Mouse (Mus musculus) left cerebral cortex, postnatal 4 days (tissue): Measurements from ENCODE around the gene Marcksl1. TPM values are rescaled to one million over a fixed set of nuclear protein-coding genes. Genes with fewer than 3 reads are reported as not detected.
"Not testable (repeated sequence)": the region's sequence is repeated elsewhere in the genome, so short reads cannot be mapped to it uniquely, and the experiment has no call there.

Experiments
- DNase-seq: peaks from one replicate; pipeline ENCODE4 v3.0.0-alpha.2; 2022
- intact Hi-C: fragments of 180-260 bp; cut with DNase I; formaldehyde crosslinking; loops from one replicate; pipeline ENCODE4 v1.15.1; 2025
- total RNA-seq, 2 experiments: library from RNA; stranded (reverse); gene quantifications; 2 replicates each; pipeline ENCODE4 v1.2.3; 2021

Marcksl1 gene
- total RNA-seq, 2 experiments from 2014 or later: 1,277 to 1,311 TPM

DNA sequence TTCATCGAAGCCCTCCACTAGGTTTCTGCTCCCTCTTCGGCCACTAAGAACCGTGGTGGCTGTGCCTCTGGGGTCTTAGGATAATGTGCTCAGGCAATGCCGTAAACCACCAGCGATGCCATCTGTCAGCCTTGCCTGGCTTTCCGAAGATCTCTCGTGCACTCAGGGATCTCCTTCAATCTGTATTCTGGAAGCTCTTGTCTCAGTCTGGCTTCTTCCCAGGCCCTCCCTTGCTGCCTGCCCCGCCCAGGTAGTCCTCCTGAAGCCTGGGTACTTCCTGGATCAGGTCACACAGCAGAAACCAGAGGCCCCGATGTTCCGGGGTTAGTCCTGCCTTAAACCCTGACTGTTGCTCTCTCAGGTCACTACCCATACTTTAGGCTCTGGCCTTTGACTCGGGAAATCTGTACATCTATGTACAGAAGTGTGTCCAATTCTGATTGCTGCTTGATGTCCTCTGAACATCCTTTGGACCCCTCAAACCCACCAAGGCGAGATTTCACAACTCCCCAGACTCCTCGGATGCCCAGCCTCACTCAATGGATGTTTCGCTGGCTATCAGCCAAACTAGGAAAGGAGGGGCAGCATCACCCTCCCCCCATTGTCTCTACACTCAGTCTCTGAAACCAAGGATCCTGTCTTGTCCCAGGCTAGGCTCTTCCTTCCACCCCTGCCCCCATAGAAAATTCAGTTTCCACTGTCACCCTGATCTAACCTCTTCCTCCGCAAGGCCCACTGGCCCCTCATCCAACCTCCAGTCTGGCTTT lies 4.4 kb upstream of the Marcksl1 start:
- DNase-seq: peak; percentile 53
- intact Hi-C loops: no loop called here

DNA sequence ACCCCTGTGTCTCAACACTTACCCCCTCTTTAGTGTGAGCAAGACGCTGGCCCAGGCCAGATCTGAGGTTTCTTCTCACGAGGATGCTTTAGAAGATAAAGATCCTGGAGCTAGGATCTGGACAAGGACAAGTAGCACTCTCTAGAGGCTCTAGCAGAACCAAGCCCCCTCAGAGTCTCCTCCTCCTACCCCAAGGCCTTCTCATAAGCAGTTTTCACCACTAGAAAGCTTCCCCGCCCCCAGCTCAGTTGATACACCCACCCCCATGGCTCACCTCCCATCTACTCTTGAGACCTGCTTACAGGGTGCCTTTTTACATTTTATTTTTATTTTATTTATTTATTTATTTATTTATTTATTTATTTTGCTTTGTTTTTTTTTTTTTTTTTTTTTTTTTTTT lies 3.7 kb upstream of the Marcksl1 start:
- no peak for DNase-seq
- intact Hi-C loops: loop anchor here (10.0 kb wide), 1 partner anchor 95 kb away; the partner anchor contains the start of genes Eif3i and Tmem234

DNA sequence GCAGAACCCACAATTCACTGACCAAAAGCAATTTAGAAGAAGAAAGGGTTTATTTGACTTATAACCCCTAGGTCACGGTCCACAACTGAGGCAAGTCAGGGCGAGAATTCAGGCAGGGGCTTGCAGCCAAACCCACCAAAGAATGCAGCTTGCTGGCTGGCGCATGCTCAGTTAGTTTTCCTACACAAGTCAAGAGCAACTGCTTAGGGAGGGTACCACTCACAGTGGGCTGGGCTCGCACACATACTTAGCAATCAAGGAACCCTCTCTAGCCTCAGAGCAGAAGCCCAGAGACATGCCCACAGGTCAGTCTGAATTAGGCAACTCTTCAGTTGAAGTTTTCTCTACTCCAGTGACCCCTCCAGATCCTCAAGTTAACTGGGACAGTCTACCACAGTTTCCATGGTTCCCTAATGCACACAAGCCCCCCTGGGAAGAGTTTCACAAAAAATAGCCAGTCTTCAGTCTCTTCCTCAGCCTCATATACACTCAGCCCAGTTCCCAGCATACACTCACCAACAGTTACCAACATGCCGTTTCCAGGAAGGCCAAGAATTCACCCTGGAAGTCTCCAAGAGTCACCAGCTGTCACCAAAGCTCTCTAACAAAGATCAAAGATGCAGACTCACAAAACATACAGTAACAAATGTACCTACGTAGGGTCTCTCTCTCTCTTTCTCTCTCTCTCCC lies 2.5 kb upstream of the Marcksl1 start:
- intact Hi-C loops: loop anchor here (10.0 kb wide), 1 partner anchor 94 kb away; the partner anchor contains the start of genes Eif3i and Tmem234

DNA sequence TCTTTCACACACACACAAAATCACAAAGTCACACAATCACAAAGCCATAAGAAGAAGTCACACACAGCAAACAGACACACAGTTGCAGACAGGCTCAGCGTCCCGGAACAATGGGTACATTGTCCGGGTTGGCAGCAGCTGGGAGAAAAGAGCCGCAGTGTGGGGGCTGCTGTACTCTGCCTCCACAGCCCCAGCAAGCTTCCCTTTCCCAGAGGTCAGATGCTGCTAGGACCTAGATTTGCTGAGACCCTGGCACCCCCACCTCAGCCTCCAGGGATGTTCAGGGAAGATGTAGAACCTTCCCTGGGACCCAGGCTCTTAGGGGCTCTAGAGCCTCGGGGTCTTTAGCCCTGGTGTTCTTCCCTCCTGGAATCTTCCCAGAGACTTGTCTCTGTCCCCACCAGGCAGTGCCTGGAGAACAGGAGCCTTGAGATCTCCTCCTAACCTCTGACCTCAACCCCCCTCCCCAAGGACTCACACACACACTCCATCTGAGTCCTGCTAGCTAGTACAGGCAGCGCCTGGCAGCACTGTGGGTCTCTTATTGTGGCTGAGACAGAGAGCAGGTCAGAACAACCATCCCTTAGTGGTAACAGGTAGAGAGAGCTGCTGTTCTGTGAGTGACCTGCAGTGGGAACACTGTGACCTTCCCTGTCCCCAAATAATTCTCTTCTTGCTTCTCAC lies 1.8 kb upstream of the Marcksl1 start:
- intact Hi-C loops: loop anchor here (10.0 kb wide), 1 partner anchor 93 kb away; the partner anchor contains the start of genes Eif3i and Tmem234
- no peak for DNase-seq

More for the DNA sequence above, 2.5 kb upstream of the Marcksl1 start:
- DNase-seq: no peak

DNA sequence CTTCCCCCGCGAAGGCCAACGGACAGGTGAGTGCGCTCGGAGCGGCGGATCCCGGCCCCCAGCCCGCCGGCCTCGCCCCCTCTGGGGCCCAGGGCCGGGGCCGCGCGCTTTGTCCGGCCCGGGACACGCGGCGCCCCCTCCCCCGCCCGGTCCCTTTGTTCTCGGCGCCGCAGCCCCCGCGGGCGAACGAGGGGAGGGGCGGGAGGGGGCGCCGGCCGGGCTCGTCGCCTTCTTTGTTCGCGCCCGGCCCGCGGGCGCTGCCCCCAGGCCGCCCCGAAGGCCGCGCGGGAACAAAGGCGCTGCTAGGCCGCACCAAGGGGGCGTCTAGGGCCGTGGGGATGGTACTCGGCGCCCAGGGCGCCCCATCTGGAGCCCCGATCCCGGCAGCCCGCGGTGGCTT lies 510 bp downstream of the Marcksl1 start:
- intact Hi-C loops: loop anchor here (10.0 kb wide), 1 partner anchor 91 kb away; the partner anchor contains the start of genes Eif3i and Tmem234
- DNase-seq: no peak

DNA sequence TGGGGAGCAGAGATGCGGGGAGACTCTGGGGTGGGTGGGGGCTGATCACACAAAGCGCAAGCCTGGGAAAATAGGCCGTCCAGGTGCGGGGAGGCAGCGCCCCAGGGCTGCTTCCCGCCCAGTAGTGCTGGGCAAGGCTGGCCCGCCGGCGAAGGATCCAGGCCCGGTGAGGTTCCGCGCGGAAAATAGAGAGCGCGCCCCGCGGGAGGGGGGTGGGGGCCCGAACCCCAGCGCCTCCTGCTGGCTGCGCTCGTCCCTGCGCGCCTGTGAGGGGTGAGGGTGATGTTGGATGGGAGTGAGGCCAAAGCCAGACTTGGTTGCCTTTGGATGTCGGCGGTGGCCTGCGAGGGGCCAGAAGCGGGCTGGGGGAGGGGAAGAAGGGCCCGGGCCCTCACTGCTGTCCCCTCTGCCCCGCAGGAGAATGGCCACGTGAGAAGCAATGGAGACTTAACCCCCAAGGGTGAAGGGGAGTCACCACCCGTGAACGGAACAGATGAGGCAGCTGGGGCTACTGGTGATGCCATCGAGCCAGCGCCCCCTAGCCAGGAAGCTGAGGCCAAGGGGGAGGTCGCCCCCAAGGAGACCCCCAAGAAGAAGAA lies 1.0 kb downstream of the Marcksl1 start:
- peak; percentile 77 for DNase-seq
- intact Hi-C loops: loop anchor here (10.0 kb wide), 1 partner anchor 90 kb away; the partner anchor contains the start of genes Eif3i and Tmem234

DNA sequence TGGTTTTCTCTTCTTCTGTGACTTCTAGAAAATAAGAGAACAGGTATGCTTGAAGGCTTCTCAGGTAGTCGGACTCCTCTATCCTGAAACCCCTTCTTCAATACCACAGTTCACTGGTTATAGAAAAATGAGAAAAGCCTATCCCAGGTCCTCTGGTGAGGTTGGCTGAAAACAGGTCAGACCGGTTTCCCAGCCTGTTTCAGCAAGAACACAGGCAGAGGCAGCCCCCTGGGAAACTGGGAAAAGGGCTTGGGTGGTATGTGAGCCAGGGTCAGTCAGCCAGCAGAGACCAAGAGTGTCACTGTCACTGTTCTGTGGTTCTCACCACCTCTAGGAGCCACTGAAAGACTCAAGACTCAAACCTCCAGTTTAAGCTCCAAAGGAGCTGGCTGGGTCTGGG lies 3.5 kb downstream of the Marcksl1 start:
- intact Hi-C loops: loop anchor here (10.0 kb wide), 1 partner anchor 88 kb away; the partner anchor contains the start of genes Eif3i and Tmem234

DNA sequence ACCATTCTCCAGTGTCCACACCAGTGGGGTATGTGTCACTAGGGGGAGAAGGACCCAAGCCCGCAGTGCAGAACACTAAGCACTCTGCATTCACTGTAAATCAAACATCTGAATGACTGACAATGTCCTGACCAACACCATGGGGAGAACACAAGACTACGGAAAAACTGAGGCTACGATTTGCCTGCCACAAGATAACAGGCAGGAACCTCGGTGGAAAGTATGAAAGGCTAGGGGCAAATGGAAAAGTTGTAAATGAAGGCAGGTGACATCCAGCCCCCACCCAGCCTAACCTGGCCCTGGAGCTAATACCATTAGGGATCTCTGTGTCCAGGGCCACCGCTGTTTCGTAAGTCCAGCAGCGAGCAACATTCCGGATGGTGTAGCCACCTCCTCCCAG lies 5.1 kb downstream of the Marcksl1 start:
- no peak for DNase-seq
- intact Hi-C loops: loop anchor here (10.0 kb wide), 1 partner anchor 86 kb away; the partner anchor contains the start of genes Eif3i and Tmem234

More for the DNA sequence above, 3.5 kb downstream of the Marcksl1 start:
- DNase-seq: no peak

DNA sequence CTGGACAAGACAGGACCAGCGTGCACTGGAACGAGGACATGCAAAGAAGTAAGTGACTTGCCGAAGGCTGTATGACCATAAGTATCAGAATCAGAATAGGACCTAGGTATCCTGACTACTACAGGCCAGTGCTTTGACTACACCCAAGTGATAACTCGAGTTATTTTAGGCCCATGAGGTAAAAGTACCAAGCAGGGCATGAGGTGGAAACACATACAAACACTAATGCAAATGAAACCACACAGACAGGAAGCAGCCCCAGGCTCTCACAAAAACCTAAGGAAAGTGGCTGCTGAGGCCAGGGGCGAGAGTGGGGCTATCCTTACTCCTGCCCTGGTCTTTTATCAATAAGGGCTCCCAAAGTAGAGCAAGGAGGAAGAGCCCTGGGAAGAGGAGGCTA lies 12.0 kb downstream of the Marcksl1 start:
- intact Hi-C loops: no loop called here
- no peak for DNase-seq

DNA sequence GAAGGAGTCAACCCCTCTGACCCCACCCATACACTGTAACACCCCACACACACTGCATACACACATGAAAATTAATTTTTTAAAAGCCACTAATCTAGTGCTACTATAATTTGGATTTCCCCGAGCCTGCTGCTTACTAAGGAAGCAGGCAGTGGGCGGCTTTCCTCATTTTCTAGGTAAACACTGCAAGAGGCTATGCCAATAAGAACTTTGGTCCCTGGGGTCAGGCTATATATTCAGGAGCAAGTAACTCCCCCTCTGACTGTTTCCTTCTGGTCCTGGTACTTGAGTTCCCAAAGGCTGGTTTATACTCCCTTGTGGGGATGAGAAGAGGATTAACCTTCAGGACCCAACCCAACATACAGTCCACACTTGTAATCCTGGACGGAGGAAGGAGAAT lies 12.5 kb downstream of the Marcksl1 start:
- intact Hi-C loops: no loop called here

DNA sequence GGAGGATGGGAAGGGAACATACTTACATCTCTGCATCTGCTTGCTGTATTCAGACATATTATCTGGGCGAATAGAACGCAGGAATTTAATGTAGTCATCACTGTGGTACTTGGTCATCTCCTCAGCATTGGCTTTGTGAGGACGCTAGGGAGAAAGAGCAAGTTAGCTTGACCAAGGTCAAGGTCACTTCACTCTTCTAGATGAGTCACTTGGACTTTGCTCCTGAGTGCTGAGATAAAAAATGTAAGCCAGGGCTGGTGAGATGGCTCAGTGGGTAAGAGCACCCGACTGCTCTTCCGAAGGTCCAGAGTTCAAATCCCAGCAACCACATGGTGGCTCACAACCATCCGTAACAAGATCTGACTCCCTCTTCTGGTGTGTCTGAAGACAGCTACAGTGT lies 15.5 kb downstream of the Marcksl1 start:
- intact Hi-C loops, DNase-seq: not testable (repeated sequence)

More for the DNA sequence above, 12.5 kb downstream of the Marcksl1 start:
- no peak for DNase-seq

DNA sequence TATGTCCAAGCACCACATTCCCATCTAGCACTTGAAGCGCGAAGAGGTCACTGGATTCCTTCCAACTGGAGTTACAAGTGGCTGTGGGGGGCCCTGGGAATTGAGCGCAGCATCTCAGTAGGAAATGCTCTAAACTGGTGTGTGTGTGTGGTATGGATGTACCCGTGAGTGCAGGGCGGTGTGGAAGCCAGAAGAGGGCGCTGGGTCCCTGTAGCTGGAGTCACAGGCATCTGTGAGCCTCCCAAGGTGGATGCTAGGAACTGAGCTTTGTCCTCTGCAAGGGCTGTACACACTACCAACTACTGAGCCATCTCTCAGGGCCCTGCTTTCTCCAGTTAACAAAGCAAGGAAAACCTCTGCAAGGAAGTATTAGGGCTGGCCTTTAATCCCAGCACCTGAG lies 26.6 kb downstream of the Marcksl1 start:
- intact Hi-C loops: no loop called here

DNA sequence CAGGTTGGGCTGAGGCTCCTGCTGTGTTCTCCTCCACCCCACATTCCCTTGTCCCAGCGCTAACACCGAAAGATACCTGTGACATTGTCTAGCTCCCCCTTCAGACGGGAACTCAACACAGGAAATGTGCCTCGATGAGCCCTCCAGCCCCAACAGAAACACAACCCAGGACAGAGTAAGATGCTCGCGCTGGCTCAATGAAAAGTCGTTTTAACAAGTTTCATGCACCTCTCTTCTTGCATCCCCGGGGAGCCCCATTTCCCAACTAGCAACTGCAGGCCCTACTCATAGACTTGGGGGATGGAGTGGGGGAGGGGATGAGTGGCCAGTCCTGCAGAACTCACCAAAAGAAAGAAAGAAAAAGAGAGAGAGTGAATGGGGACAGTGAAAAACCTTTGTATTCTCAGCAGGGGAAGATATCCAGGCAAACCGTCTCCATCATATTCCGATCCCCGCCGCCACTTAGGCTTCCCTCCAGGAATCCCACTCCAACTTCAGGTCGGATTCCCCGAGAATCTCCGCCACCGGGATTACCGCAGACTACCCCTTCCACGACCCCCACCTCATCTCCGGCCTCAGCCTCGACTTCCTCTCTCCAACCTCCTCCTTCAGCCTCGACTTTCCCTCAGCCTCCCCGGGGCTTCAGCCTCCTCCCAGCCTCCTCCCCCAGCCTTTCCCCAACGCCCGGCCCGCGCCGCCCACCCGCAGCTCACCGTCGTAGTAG lies 28.6 kb downstream of the Marcksl1 start:
- DNase-seq: peak; percentile 21
- intact Hi-C loops: no loop called here

More for the DNA sequence above, 26.6 kb downstream of the Marcksl1 start:
- DNase-seq: peak; percentile 16

DNA sequence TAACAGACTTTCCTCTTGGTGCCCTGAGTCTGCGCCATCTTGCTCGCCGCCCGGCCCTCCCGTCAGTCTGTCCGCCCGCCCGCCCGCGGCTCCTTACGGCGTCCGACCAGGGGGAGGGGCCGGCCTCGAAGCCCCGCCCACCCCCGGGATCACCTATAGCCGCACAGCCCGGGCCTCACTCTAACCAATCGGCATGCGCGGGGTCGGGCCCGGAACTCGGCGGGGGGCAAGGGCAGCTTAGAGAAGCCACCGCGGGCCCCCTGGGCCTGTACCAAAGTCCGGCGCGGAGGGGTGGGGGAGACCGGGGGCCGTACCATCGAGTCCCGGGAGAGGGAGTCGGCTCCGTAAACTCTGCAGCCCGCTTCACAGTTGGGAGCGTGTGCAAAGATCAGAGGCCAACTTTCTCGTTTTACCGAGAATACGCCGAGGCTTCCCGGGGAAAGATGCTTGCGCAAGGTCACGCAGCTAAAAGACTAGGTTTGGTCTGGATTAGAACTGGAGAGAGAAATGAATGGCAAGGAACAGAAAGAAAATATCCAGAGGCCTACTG lies 29.3 kb downstream of the Marcksl1 start, which contains the start of gene Hdac1:
Gene Hdac1 (minus strand): TSS at position 122 of the 550 bp plus-strand sequence.
- peak; percentile 100 for DNase-seq
- intact Hi-C loops: no loop called here

DNA sequence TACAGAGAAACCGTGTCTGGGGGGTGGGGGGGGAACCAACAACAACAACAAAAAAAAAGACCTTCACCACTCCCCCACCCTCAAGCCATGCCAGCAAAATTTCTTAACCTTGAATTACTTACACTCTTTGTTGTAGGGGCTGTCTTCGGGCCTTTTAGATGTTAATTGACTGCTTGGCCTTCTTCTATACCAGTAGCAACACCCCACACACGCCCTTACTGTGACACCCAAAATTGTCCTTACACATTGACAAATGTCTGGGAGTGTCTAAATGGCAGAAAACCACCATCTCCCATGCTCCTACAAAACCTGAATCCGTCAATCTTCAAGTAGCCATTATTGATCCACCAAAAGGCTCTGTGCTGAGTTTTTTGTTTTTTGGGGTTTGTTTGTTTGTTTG lies 30.7 kb downstream of the Marcksl1 start:
- intact Hi-C loops: no loop called here
- DNase-seq: no peak

DNA sequence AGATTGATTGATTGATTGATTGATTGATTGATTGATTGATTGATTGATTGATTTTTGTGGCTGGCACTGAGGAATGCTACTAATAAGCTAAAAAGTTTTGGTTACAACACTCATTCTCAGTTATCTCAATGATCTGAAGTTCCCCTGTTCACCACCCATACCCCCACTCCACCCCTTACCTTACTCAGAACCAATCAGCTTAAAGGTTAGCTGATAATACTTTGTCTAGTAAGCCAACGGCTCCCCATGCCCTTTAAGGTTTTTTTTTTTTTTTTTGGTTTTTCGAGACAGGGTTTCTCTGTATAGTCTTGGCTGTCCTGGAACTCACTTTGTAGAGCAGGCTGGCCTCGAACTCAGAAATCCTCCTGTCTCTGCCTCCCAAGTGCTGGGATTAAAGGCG lies 34.2 kb downstream of the Marcksl1 start:
- intact Hi-C loops: loop anchor here (5.0 kb wide), 1 partner anchor 55 kb away; the partner anchor contains the start of genes Eif3i and Tmem234
- not testable (repeated sequence) for DNase-seq

DNA sequence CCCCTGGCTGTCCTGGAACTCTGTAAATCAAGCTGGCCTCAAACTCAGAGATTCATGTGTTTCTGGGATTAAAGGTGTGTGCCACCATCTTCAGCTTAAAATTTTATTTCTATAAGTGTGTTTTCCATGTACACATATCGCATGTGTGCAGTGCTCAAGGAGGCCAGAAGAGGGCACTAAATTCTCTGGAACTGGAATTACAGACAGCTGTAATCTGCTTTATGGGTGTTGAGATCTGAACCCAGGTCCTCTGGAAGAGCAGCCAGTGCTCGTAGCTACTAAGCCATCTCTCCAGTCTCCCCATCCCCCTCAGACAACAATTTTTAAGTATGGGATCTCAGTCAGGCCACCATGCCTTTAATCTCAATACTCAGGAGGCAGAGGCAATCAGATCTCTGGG lies 35.9 kb downstream of the Marcksl1 start:
- DNase-seq: peak; percentile 15
- intact Hi-C loops: loop anchor here (5.0 kb wide), 1 partner anchor 53 kb away; the partner anchor contains the start of genes Eif3i and Tmem234

DNA sequence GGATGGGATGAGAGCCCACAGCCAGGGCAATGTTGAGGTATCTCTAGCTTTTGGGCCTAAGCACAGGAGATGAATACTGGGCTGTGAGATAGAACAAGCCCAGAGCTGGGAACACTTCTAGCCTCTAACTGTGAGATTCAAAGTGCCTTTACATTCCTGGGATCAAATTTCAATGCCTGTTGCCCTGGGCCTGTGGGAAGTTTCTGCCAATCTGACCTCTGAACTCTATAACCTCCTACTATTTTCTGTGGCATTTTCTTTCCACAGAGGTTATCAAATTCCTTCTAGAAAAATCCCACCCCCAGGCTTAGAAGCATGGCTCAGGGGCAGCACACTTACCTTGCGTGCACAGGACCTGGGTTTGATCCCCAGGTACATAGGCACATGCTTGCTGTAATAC lies 36.9 kb downstream of the Marcksl1 start:
- intact Hi-C loops: no loop called here
- no peak for DNase-seq

DNA sequence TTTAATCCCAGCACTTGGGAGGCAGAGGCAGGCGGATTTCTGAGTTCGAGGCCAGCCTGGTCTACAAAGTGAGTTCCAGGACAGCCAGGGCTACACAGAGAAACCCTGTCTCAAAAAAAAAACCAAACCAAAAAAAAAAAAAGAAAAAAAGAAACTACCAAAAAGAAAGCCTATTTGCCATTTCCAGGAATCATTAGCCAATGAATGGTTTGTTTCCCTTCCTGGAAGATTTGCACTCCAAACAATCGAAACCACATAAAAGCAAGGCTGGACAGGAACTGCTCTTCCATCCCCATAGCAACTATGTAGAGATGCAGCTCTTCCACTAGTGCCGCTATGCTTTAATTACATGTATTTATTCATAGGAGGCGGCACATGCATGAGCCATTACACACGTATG lies 41.1 kb downstream of the Marcksl1 start:
- DNase-seq, intact Hi-C loops: not testable (repeated sequence)
